Mouse (Mus musculus): ENCODE measurements around the gene Xpa.
"Not testable (repeated sequence)": the region's sequence is repeated elsewhere in the genome, so short reads cannot be mapped to it uniquely, and the experiment has no call there.

Xpa gene

GRCm38 (mm10) chr4:46195781-46196487 is at the start of gene Xpa:
TSS of gene Xpa (minus strand) at chr4:46196311.
- peak; percentile 94 to 97 for DNase-seq (ENCODE audit: low spot score in 2 of 2)

- DNase-seq (ENCODE audit: low spot score in 2 of 2) = no peak
Observed at GRCm38 (mm10) chr4:46235871-46236270, 39.8 kb upstream of the Xpa start.

GRCm38 (mm10) chr4:46234739-46235138 is 38.6 kb upstream of the Xpa start:
- DNase-seq (ENCODE audit: low spot score in 2 of 2) = no peak

- DNase-seq (ENCODE audit: low spot score in 2 of 2) = no peak
Observed at GRCm38 (mm10) chr4:46226972-46227535, 30.9 kb upstream of the Xpa start.

- no peak for DNase-seq (ENCODE audit: low spot score in 2 of 2)
Observed at GRCm38 (mm10) chr4:46221090-46221489, 25.0 kb upstream of the Xpa start.

GRCm38 (mm10) chr4:46202562-46203126 is 6.5 kb upstream of the Xpa start:
- DNase-seq (ENCODE audit: low spot score in 2 of 2) = no peak

- peak; percentile 58 to 73 for DNase-seq (ENCODE audit: low spot score in 2 of 2)
Observed at GRCm38 (mm10) chr4:46201834-46202561, 5.9 kb upstream of the Xpa start.

- no peak for DNase-seq (ENCODE audit: low spot score in 2 of 2)
Observed at GRCm38 (mm10) chr4:46198064-46198463, 2.0 kb upstream of the Xpa start.

GRCm38 (mm10) chr4:46196513-46196912 is 402 bp upstream of the Xpa start:
- no peak for DNase-seq (ENCODE audit: low spot score in 2 of 2)

GRCm38 (mm10) chr4:46192011-46192410 is 4.1 kb downstream of the Xpa start:
- DNase-seq (ENCODE audit: low spot score in 2 of 2) = not testable (repeated sequence)

GRCm38 (mm10) chr4:46186466-46186865 is 9.6 kb downstream of the Xpa start:
- no peak for DNase-seq (ENCODE audit: low spot score in 2 of 2)

GRCm38 (mm10) chr4:46185890-46186289 is 10.2 kb downstream of the Xpa start:
- DNase-seq (ENCODE audit: low spot score in 2 of 2) = no peak

GRCm38 (mm10) chr4:46185423-46185822 is 10.7 kb downstream of the Xpa start:
- DNase-seq (ENCODE audit: low spot score in 2 of 2) = no peak

GRCm38 (mm10) chr4:46182181-46182580 is 13.9 kb downstream of the Xpa start:
- DNase-seq (ENCODE audit: low spot score in 2 of 2) = no peak

GRCm38 (mm10) chr4:46181168-46181567 is 14.9 kb downstream of the Xpa start:
- DNase-seq (ENCODE audit: low spot score in 2 of 2) = no peak

- no peak for DNase-seq (ENCODE audit: low spot score in 2 of 2)
Observed at GRCm38 (mm10) chr4:46177496-46177895, 18.6 kb downstream of the Xpa start.

GRCm38 (mm10) chr4:46177018-46177417 is 19.1 kb downstream of the Xpa start:
- no peak for DNase-seq (ENCODE audit: low spot score in 2 of 2)

- no peak for DNase-seq (ENCODE audit: low spot score in 2 of 2)
Observed at GRCm38 (mm10) chr4:46176313-46176712, 19.8 kb downstream of the Xpa start.

GRCm38 (mm10) chr4:46171761-46172160 is 24.4 kb downstream of the Xpa start:
- no peak for DNase-seq (ENCODE audit: low spot score in 2 of 2)

GRCm38 (mm10) chr4:46165831-46166230 is 30.3 kb downstream of the Xpa start:
- no peak for DNase-seq (ENCODE audit: low spot score in 2 of 2)

- DNase-seq (ENCODE audit: low spot score in 2 of 2) = no peak
Observed at GRCm38 (mm10) chr4:46164027-46164426, 32.1 kb downstream of the Xpa start.

GRCm38 (mm10) chr4:46151903-46152544 is 44.1 kb downstream of the Xpa start:
- DNase-seq (ENCODE audit: low spot score in 2 of 2) = no peak
